Mouse (Mus musculus): ENCODE results near the gene Nppb.

DNA sequence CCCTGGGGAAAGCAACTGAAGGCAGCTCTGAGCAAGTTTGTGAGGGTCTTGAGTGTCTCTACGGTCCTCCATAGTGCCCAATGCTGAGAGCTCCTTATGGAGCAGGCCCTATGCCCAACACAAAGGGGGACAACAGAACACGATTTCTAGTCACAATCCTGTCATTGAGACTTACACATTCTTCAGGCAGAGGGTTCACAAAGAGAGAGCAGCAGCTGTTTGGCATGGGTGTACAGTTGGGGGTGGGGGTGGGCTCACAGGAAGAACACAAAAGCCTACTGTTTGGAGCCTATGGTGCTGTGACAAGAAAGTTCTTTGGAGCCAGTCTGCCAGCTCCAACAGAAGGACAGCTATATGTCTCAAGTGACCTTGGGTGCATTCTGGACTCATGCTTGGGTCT lies 32.8 kb downstream of the Nppb start:
- TF ChIP-seq POLR2A (IDR thresholded peaks at IDR 0.05; ENCODE audit: insufficient read depth, low read depth, low read length) (no peak), CTCF (IDR thresholded peaks at IDR 0.05; ENCODE audit: insufficient read depth, low read depth, low read length) (no peak)
